Mouse (Mus musculus): ENCODE data around the gene Anapc13. TPM values are rescaled to one million over a fixed set of nuclear protein-coding genes. Genes with fewer than 3 reads are reported as not detected.
A peak's percentile ranks its signal among the peaks of the same experiment; 100 is the strongest.

Anapc13 gene
- polyA plus RNA-seq, 1 experiment from 2014 or later: 177 TPM

- Histone ChIP-seq H3K27me3 (replicated peaks) (no peaks in the 10 kb centered on the region), H3K27ac (no peak overlapping the region), H3K4me1 (peaks cover 21% of the 10 kb centered on the region), H3K4me2 (replicated peaks) (peak overlapping the region; percentile 30; the same call in 1 of the 2 replicates), H3K9ac (no peak overlapping the region), H3K36me3 (no peaks in the 10 kb centered on the region), H3K9me3 (no peaks in the 10 kb centered on the region), H3K4me3 (no peak overlapping the region)
- 23% methylated on average over 7 of the region's 7 CpGs for WGBS
- ATAC-seq (ENCODE audit: low FRiP score, low read depth): 0 out of 2 replicates have a peak, but pooled peaks have one; percentile 48
Observed at GRCm38 (mm10) chr9:102650637-102651036, 24.5 kb downstream of the Anapc13 start.

- Histone ChIP-seq H3K4me1 (peaks cover 21% of the 10 kb centered on the region), H3K9me3 (no peaks in the 10 kb centered on the region), H3K4me3 (no peak overlapping the region), H3K27ac (no peak overlapping the region), H3K27me3 (replicated peaks) (no peaks in the 10 kb centered on the region), H3K36me3 (no peaks in the 10 kb centered on the region), H3K9ac (no peak overlapping the region), H3K4me2 (replicated peaks) (no peak overlapping the region)
- no peak for ATAC-seq (ENCODE audit: low FRiP score, low read depth)
- 59% methylated on average over 6 of the region's 6 CpGs for WGBS
Observed at GRCm38 (mm10) chr9:102651199-102651720, 25.2 kb downstream of the Anapc13 start.

GRCm38 (mm10) chr9:102656355-102657095 is 30.4 kb downstream of the Anapc13 start:
- H3K9ac ChIP-seq: no peak overlapping the region
- no peaks in the 10 kb centered on the region for H3K9me3 ChIP-seq
- H3K4me1 ChIP-seq: no peaks in the 10 kb centered on the region; the same call in 1 of the 2 replicates
- no peaks in the 10 kb centered on the region for H3K27me3 ChIP-seq (replicated peaks)
- H3K36me3 ChIP-seq: no peaks in the 10 kb centered on the region
- WGBS: 68% methylated on average over 8 of the region's 8 CpGs
- H3K4me2 ChIP-seq (replicated peaks): no peak overlapping the region
- no peak overlapping the region for H3K4me3 ChIP-seq
- no peak overlapping the region for H3K27ac ChIP-seq
- ATAC-seq (ENCODE audit: low FRiP score, low read depth): no peak

- no peaks in the 10 kb centered on the region for H3K27me3 ChIP-seq (replicated peaks)
- no peak overlapping the region for H3K9ac ChIP-seq
- 40% methylated on average over 6 of the region's 6 CpGs for WGBS
- no peaks in the 10 kb centered on the region for H3K36me3 ChIP-seq
- H3K4me3 ChIP-seq: no peak overlapping the region
- ATAC-seq (ENCODE audit: low FRiP score, low read depth): no peak
- H3K27ac ChIP-seq: 0 out of 2 replicates have a peak overlapping the region, but pooled peaks have one; percentile 17
- no peaks in the 10 kb centered on the region for H3K9me3 ChIP-seq
- 0 out of 2 replicates have a peak overlapping the region, but pooled peaks have one; percentile 14 for H3K4me2 ChIP-seq (replicated peaks)
- peaks cover 8% of the 10 kb centered on the region for H3K4me1 ChIP-seq
Observed at GRCm38 (mm10) chr9:102668115-102668514, 42.0 kb downstream of the Anapc13 start.

- Histone ChIP-seq H3K27ac (no peak overlapping the region), H3K9me3 (no peaks in the 10 kb centered on the region), H3K9ac (no peak overlapping the region), H3K4me3 (no peak overlapping the region), H3K4me1 (peaks cover 8% of the 10 kb centered on the region), H3K36me3 (no peaks in the 10 kb centered on the region), H3K4me2 (replicated peaks) (no peak overlapping the region), H3K27me3 (replicated peaks) (no peaks in the 10 kb centered on the region)
- WGBS: 91% methylated on average over 12 of the region's 12 CpGs
- ATAC-seq (ENCODE audit: low FRiP score, low read depth): no peak
Observed at GRCm38 (mm10) chr9:102668906-102669305, 42.8 kb downstream of the Anapc13 start.

GRCm38 (mm10) chr9:102673381-102673780 is 47.3 kb downstream of the Anapc13 start:
- Histone ChIP-seq H3K9ac (no peak overlapping the region), H3K36me3 (no peaks in the 10 kb centered on the region), H3K9me3 (no peaks in the 10 kb centered on the region), H3K27me3 (replicated peaks) (no peaks in the 10 kb centered on the region), H3K27ac (no peak overlapping the region), H3K4me2 (replicated peaks) (no peak overlapping the region), H3K4me1 (peaks cover 2% of the 10 kb centered on the region), H3K4me3 (no peak overlapping the region)
- no peak for ATAC-seq (ENCODE audit: low FRiP score, low read depth)
- WGBS: 73% methylated on average over 7 of the region's 7 CpGs

GRCm38 (mm10) chr9:102675922-102676321 is 49.8 kb downstream of the Anapc13 start:
- H3K27me3 ChIP-seq (replicated peaks): no peaks in the 10 kb centered on the region
- H3K27ac ChIP-seq: no peak overlapping the region
- H3K4me1 ChIP-seq: no peaks in the 10 kb centered on the region
- whole genome bisulfite sequencing: 81% methylated on average over 5 of the region's 5 CpGs
- no peaks in the 10 kb centered on the region for H3K9me3 ChIP-seq
- H3K4me2 ChIP-seq (replicated peaks): no peak overlapping the region
- ATAC-seq (ENCODE audit: low FRiP score, low read depth): no peak
- no peak overlapping the region for H3K9ac ChIP-seq
- no peaks in the 10 kb centered on the region for H3K36me3 ChIP-seq
- H3K4me3 ChIP-seq: no peak overlapping the region

- WGBS: 58% methylated on average over 7 of the region's 7 CpGs
- ATAC-seq (ENCODE audit: low FRiP score, low read depth): no peak
- H3K36me3 ChIP-seq: no peaks in the 10 kb centered on the region
- H3K4me1 ChIP-seq: peaks cover 3% of the 10 kb centered on the region; the same call in 1 of the 2 replicates
- H3K4me2 ChIP-seq (replicated peaks): no peak overlapping the region
- no peak overlapping the region for H3K27ac ChIP-seq
- no peaks in the 10 kb centered on the region for H3K27me3 ChIP-seq (replicated peaks)
- H3K9ac ChIP-seq: no peak overlapping the region
- no peak overlapping the region for H3K4me3 ChIP-seq
- no peaks in the 10 kb centered on the region for H3K9me3 ChIP-seq
Observed at GRCm38 (mm10) chr9:102681470-102681869, 55.4 kb downstream of the Anapc13 start.

Other genes with a start within 250 kb of the Anapc13 start
- gene Ky, start 120.5 kb upstream of the Anapc13 start, polyA plus RNA-seq (2016; fragmentation: Nextera tagmentation; extraction: Ambion mirVana): 0.24 and 0.31 TPM in 2 replicates
- 47.2 and 53.9 TPM in 2 replicates for gene Cep63, start 238 bp downstream of the Anapc13 start, polyA plus RNA-seq (2016; fragmentation: Nextera tagmentation; extraction: Ambion mirVana)
- gene Amotl2, start 90.4 kb downstream of the Anapc13 start, polyA plus RNA-seq (2016; fragmentation: Nextera tagmentation; extraction: Ambion mirVana): 115 and 129 TPM in 2 replicates
- 19.7 and 20.0 TPM in 2 replicates for gene Ryk, start 208.6 kb downstream of the Anapc13 start, polyA plus RNA-seq (2016; fragmentation: Nextera tagmentation; extraction: Ambion mirVana)